Mouse (Mus musculus): ENCODE data around the gene Jade3.

Gene Jade3

GRCm38 (mm10) chrX:20543867-20544266 is 118.4 kb downstream of the Jade3 start:
- in situ Hi-C loops (cut with MboI; ENCODE audit: unreplicated experiment in 2 of 2) = no loop called here

GRCm38 (mm10) chrX:20547609-20548008 is 122.1 kb downstream of the Jade3 start:
- in situ Hi-C loops (cut with MboI; ENCODE audit: unreplicated experiment in 2 of 2) = no loop called here

GRCm38 (mm10) chrX:20548011-20548879 is 122.8 kb downstream of the Jade3 start:
- in situ Hi-C loops (cut with MboI; ENCODE audit: unreplicated experiment in 2 of 2) = no loop called here

- in situ Hi-C loops (cut with MboI; ENCODE audit: unreplicated experiment in 2 of 2) = no loop called here
Measured at GRCm38 (mm10) chrX:20548880-20549440, 123.5 kb downstream of the Jade3 start.

GRCm38 (mm10) chrX:20549532-20549931 is 124.0 kb downstream of the Jade3 start, which contains the start of gene Rgn:
Rgn (plus strand) TSS chrX:20549787.
- in situ Hi-C loops (cut with MboI; ENCODE audit: unreplicated experiment in 2 of 2) = no loop called here

- in situ Hi-C loops (cut with MboI; ENCODE audit: unreplicated experiment in 2 of 2) = no loop called here
Measured at GRCm38 (mm10) chrX:20552199-20552598, 126.7 kb downstream of the Jade3 start.

GRCm38 (mm10) chrX:20561846-20562245 is 136.4 kb downstream of the Jade3 start:
- in situ Hi-C loops (cut with MboI; ENCODE audit: unreplicated experiment in 2 of 2) = loop anchor here (5.0 to 10.0 kb wide), 2 partner anchors 540 to 547 kb away; no protein-coding TSS in a partner anchor

- in situ Hi-C loops (cut with MboI; ENCODE audit: unreplicated experiment in 2 of 2) = loop anchor here (5.0 to 10.0 kb wide), 2 partner anchors 542 to 549 kb away; no protein-coding TSS in a partner anchor
Measured at GRCm38 (mm10) chrX:20563941-20564340, 138.5 kb downstream of the Jade3 start.
